In the genomic region with DNA sequence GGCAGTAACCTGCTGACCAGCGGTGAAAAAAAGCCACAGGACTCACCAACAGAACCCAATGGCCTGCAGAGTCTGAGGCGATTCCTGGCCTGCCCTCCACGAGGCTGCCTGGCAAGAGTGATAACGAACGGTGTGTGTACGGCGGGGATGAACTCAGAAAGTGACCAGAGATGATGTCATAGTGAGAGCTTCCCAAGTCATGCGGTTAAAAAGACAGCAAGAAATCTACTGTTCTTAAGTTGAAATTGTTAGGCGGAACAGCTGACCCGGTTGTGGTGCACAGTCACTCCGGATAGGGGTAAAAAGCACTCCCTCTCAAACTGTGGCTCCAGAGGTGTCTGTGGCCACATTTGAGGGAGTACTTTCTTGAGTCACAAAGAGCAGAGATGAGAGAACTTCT, we compare ENCODE assay signal across 27 mouse cellular contexts. TPM values are rescaled to one million over a fixed set of nuclear protein-coding genes. Genes with fewer than 3 reads are reported as not detected.
DNase-seq lines count a peak whose midpoint lies in the region; ATAC-seq and TF ChIP-seq lines count a peak whose summit lies in the region.
"Had no signal": no experiment of that assay in that cellular context is flagged by ENCODE, and none has a peak within 500 bp of the region (broad histone marks: within the 10 kb centered on the region; RNA-seq: fewer than 3 reads in every experiment).

No protein-coding gene starts in this region.

- ATAC-seq in intestine, embryonic 14.5 days (replicated peaks; ENCODE audit: low FRiP score, low TSS enrichment, low read depth) = no peak
- ATAC-seq in intestine, embryonic 15.5 days = no peak
- ATAC-seq in hindbrain, postnatal 0 days = no peak
- ATAC-seq: forebrain, embryonic 13.5 days; forebrain, embryonic 16.5 days; hindbrain, embryonic 16.5 days; inflammation-experienced regulatory T-cells, adult 6 months had no signal

- H3K4me2 ChIP-seq in intestine, embryonic 14.5 days (ENCODE audit: low read length) = no peak overlapping the region
- no peak overlapping the region for H3K4me2 ChIP-seq in intestine, embryonic 15.5 days (replicated peaks)
- H3K4me2 ChIP-seq in hindbrain, postnatal 0 days (ENCODE audit: low read depth, low read length) = no peak overlapping the region
- H3K4me2 ChIP-seq: forebrain, embryonic 13.5 days; heart, embryonic 11.5 days; hindbrain, embryonic 13.5 days had no signal

- H3K4me1 ChIP-seq in intestine, embryonic 14.5 days (replicated peaks; ENCODE audit: control insufficient read depth, insufficient read depth, low read length) = no peaks in the 10 kb centered on the region
- no peaks in the 10 kb centered on the region for H3K4me1 ChIP-seq in intestine, embryonic 15.5 days (replicated peaks)
- H3K4me1 ChIP-seq in ES-Bruce4 (ENCODE audit: control insufficient read depth, insufficient read depth, low read length) = no peaks in the 10 kb centered on the region
- H3K4me1 ChIP-seq in hindbrain, postnatal 0 days (ENCODE audit: insufficient read depth, low read length) = no peaks in the 10 kb centered on the region
- H3K4me1 ChIP-seq: forebrain, embryonic 13.5 days; hindbrain, embryonic 13.5 days had no signal

- no peak for TF ChIP-seq POLR2A in ES-Bruce4 (IDR thresholded peaks at IDR 0.05; ENCODE audit: insufficient read depth, low read length)

- 77% methylated on average over 11 of the region's 11 CpGs for WGBS in intestine, embryonic 14.5 days
- 75% methylated on average over 11 of the region's 11 CpGs for WGBS in intestine, embryonic 15.5 days
- 88% methylated on average over 11 of the region's 11 CpGs for WGBS in hindbrain, postnatal 0 days

- no peak for TF ChIP-seq EP300 in ES-Bruce4 (IDR thresholded peaks at IDR 0.05; ENCODE audit: insufficient read depth, low read depth, low read length)

- peak; percentile 16 for DNase-seq in intestine, embryonic 14.5 days (ENCODE audit: low spot score)
- DNase-seq in R1 (ENCODE audit: low read depth, low spot score) = peak; percentile 30
- DNase-seq in hindbrain, postnatal 0 days (ENCODE audit: low spot score) = no peak
- no peak for DNase-seq in layer of hippocampus, postnatal 36 days
- DNase-seq: adrenal gland, postnatal 10 days; adrenal gland, postnatal 36 days; B cell, adult 2 months; cerebellum, adult 18-20 months; cerebellum, adult 9-10 months; cerebellum, postnatal 14 days; gastrocnemius, postnatal 10 days; gastrocnemius, postnatal 36 days; kidney, adult 11 months had no signal

- H3K36me3 ChIP-seq in intestine, embryonic 14.5 days (ENCODE audit: control insufficient read depth, insufficient read depth, low read length) = no peaks in the 10 kb centered on the region
- H3K36me3 ChIP-seq in intestine, embryonic 15.5 days = no peaks in the 10 kb centered on the region
- H3K36me3 ChIP-seq in ES-Bruce4 (ENCODE audit: control insufficient read depth, insufficient read depth, low read length, poor library complexity, severe bottlenecking) = no peaks in the 10 kb centered on the region
- H3K36me3 ChIP-seq in hindbrain, postnatal 0 days (ENCODE audit: insufficient read depth, low read length) = no peaks in the 10 kb centered on the region
- H3K36me3 ChIP-seq: G1E; hindbrain, embryonic 10.5 days; hindbrain, embryonic 13.5 days had no signal

- H3K4me3 ChIP-seq in intestine, embryonic 14.5 days (ENCODE audit: low read depth, low read length) = no peak overlapping the region
- H3K4me3 ChIP-seq in intestine, embryonic 15.5 days (replicated peaks) = no peak overlapping the region
- peak overlapping the region; percentile 30; the same call in 1 of the 2 replicates for H3K4me3 ChIP-seq in ES-Bruce4 (ENCODE audit: low read depth, low read length)
- no peak overlapping the region for H3K4me3 ChIP-seq in hindbrain, postnatal 0 days (ENCODE audit: low read length)
- H3K4me3 ChIP-seq: forebrain, embryonic 10.5 days; forebrain, embryonic 13.5 days; hindbrain, embryonic 10.5 days; hindbrain, embryonic 13.5 days had no signal

- TF ChIP-seq CTCF in ES-Bruce4 (IDR thresholded peaks at IDR 0.05; ENCODE audit: low read depth, low read length) = no peak
- no peak for TF ChIP-seq CTCF in hindbrain, postnatal 0 days (IDR thresholded peaks at IDR 0.05; ENCODE audit: low read depth)

- no peaks in the 10 kb centered on the region for H3K9me3 ChIP-seq in intestine, embryonic 14.5 days (ENCODE audit: control insufficient read depth, low read length)
- no peaks in the 10 kb centered on the region for H3K9me3 ChIP-seq in intestine, embryonic 15.5 days
- peaks cover 2% of the 10 kb centered on the region; the same call in 1 of the 2 replicates for H3K9me3 ChIP-seq in ES-Bruce4 (replicated peaks; ENCODE audit: control insufficient read depth, insufficient read depth, low read length, poor library complexity, severe bottlenecking)
- no peaks in the 10 kb centered on the region for H3K9me3 ChIP-seq in hindbrain, postnatal 0 days (ENCODE audit: low read length)
- H3K9me3 ChIP-seq: G1E; hindbrain, embryonic 13.5 days had no signal

- H3K27ac ChIP-seq in intestine, embryonic 14.5 days (ENCODE audit: low read depth) = no peak overlapping the region
- no peak overlapping the region for H3K27ac ChIP-seq in intestine, embryonic 15.5 days
- H3K27ac ChIP-seq in ES-Bruce4 (ENCODE audit: insufficient read depth, low read length) = no peak overlapping the region
- H3K27ac ChIP-seq in hindbrain, postnatal 0 days = no peak overlapping the region
- H3K27ac ChIP-seq: forebrain, embryonic 10.5 days; forebrain, embryonic 13.5 days; hindbrain, embryonic 10.5 days; hindbrain, embryonic 13.5 days had no signal

- H3K27me3 ChIP-seq in intestine, embryonic 14.5 days (replicated peaks; ENCODE audit: control insufficient read depth, insufficient read depth, low read length) = no peaks in the 10 kb centered on the region
- H3K27me3 ChIP-seq in intestine, embryonic 15.5 days (replicated peaks) = no peaks in the 10 kb centered on the region
- H3K27me3 ChIP-seq in ES-Bruce4 (ENCODE audit: control insufficient read depth, insufficient read depth, low read length, poor library complexity, severe bottlenecking) = no peaks in the 10 kb centered on the region
- H3K27me3 ChIP-seq in hindbrain, postnatal 0 days (ENCODE audit: insufficient read depth, low read length) = no peaks in the 10 kb centered on the region
- H3K27me3 ChIP-seq: forebrain, embryonic 13.5 days; hindbrain, embryonic 13.5 days had no signal

- H3K9ac ChIP-seq in intestine, embryonic 14.5 days (ENCODE audit: low read length) = no peak overlapping the region
- H3K9ac ChIP-seq in intestine, embryonic 15.5 days = no peak overlapping the region
- no peak overlapping the region for H3K9ac ChIP-seq in ES-Bruce4 (ENCODE audit: low read depth, poor library complexity, severe bottlenecking)
- H3K9ac ChIP-seq in hindbrain, postnatal 0 days (replicated peaks; ENCODE audit: low read length) = no peak overlapping the region
- H3K9ac ChIP-seq: forebrain, embryonic 13.5 days; hindbrain, embryonic 13.5 days had no signal

RNA-seq across cellular contexts. Expression of a gene that starts 10.8 kb away (rescaled TPM):
- 2.9 and 3.1 TPM in 2 replicates for polyA plus RNA-seq in intestine, embryonic 14.5 days (2014; fragmentation: Nextera tagmentation; extraction: Ambion mirVana)
- polyA plus RNA-seq in intestine, embryonic 15.5 days (2015; fragmentation: Nextera tagmentation; extraction: Ambion mirVana) = 0.93 and 1.1 TPM in 2 replicates
- 5.1 and 6.3 TPM in 2 replicates for polyA plus RNA-seq in ES-Bruce4 (2011; ENCODE audit: insufficient read depth, insufficient read length, low read depth, missing spikeins)
- total RNA-seq in hindbrain, postnatal 0 days (2014; rRNA removed) = 0.50 and 3.0 TPM in 2 replicates
- polyA plus RNA-seq in hindbrain, postnatal 0 days (2015; fragmentation: Nextera tagmentation; extraction: Ambion mirVana) = 1.9 and 2.3 TPM in 2 replicates
- total RNA-seq in layer of hippocampus, postnatal 36 days (2021) = 1 to 10 TPM; 2.7 to 3.9 TPM
- total RNA-seq: G1E; gastrocnemius, adult 18-20 months; gastrocnemius, postnatal 36 days had no signal
- polyA plus RNA-seq: G1E had no signal

RNA-seq across cellular contexts. Expression of a gene that starts 29.5 kb away (rescaled TPM):
- 0.22 and 0.45 TPM in 2 replicates for polyA plus RNA-seq in intestine, embryonic 14.5 days (2014; fragmentation: Nextera tagmentation; extraction: Ambion mirVana)
- 0.10 and 0.25 TPM in 2 replicates for polyA plus RNA-seq in intestine, embryonic 15.5 days (2015; fragmentation: Nextera tagmentation; extraction: Ambion mirVana)
- 18.4 and 20.9 TPM in 2 replicates for polyA plus RNA-seq in ES-Bruce4 (2011; ENCODE audit: insufficient read depth, insufficient read length, low read depth, missing spikeins)
- not detected in 2 replicates for total RNA-seq in hindbrain, postnatal 0 days (2014; rRNA removed)
- 0.33 TPM in 1 of 2 replicates, not detected in the other for polyA plus RNA-seq in hindbrain, postnatal 0 days (2015; fragmentation: Nextera tagmentation; extraction: Ambion mirVana)
- not detected for total RNA-seq in layer of hippocampus, postnatal 36 days (2021)
- total RNA-seq: gastrocnemius, adult 18-20 months; gastrocnemius, postnatal 10 days; gastrocnemius, postnatal 36 days had no signal
- polyA plus RNA-seq: forebrain, embryonic 13.5 days; forebrain, embryonic 16.5 days; heart, embryonic 14.5 days; hindbrain, embryonic 10.5 days had no signal

RNA-seq across cellular contexts. Expression of a gene that starts 37.3 kb away (rescaled TPM):
- 7.5 and 11.3 TPM in 2 replicates for polyA plus RNA-seq in intestine, embryonic 14.5 days (2014; fragmentation: Nextera tagmentation; extraction: Ambion mirVana)
- polyA plus RNA-seq in intestine, embryonic 15.5 days (2015; fragmentation: Nextera tagmentation; extraction: Ambion mirVana) = 7.1 and 8.9 TPM in 2 replicates
- polyA plus RNA-seq in ES-Bruce4 (2011; ENCODE audit: insufficient read depth, insufficient read length, low read depth, missing spikeins) = 3.2 and 3.8 TPM in 2 replicates
- total RNA-seq in hindbrain, postnatal 0 days (2014; rRNA removed) = 3.1 and 4.0 TPM in 2 replicates
- 7.2 and 8.3 TPM in 2 replicates for polyA plus RNA-seq in hindbrain, postnatal 0 days (2015; fragmentation: Nextera tagmentation; extraction: Ambion mirVana)
- 1 to 10 TPM; 2.9 to 5.7 TPM for total RNA-seq in layer of hippocampus, postnatal 36 days (2021)
- total RNA-seq: granulocyte monocyte progenitor cell, adult 5-6 weeks had no signal
- polyA plus RNA-seq: G1E had no signal

Comparison
In these comparisons a context has a peak if more than half of its experiments do, and no peak if none do; other contexts are left out.
1. DNase-seq: peak in intestine, embryonic 14.5 days (single experiment) and R1 (single experiment); none in hindbrain, postnatal 0 days (single experiment) and layer of hippocampus, postnatal 36 days (0 of 2).
2. RNA of a gene that starts 29.5 kb away (polyA plus RNA-seq): 18.4 to 20.9 TPM in ES-Bruce4; 0.22 to 0.45 TPM in intestine, embryonic 14.5 days, 0.10 to 0.25 TPM in intestine, embryonic 15.5 days and 0.33 TPM in hindbrain, postnatal 0 days; every median in the first group is over 10 times any median in the second.